Mouse (Mus musculus) mouse embryonic stem cell (cell line): Measurements from ENCODE around the gene Alkbh1.

Experiments
- in situ Hi-C, 2 experiments: fragments of 300-500 bp; cut with MboI; formaldehyde crosslinking; loops; 1 replicate in 1 of 2; 3 replicates in 1 of 2; pipeline ENCODE4 v1.14.3; 2019 to 2020; ENCODE audit warnings: low sequenced_read_pairs in 2 of 2, low pct_unique_long_range_greater_than_20kb in 1 of 2, mixed read lengths in 1 of 2; ENCODE audit not compliant: unreplicated experiment in 1 of 2

Gene Alkbh1

GRCm38 (mm10) chr12:87421708-87422507 lies 21.9 kb downstream of the Alkbh1 start:
- in situ Hi-C loops: no loop called here

DNA sequence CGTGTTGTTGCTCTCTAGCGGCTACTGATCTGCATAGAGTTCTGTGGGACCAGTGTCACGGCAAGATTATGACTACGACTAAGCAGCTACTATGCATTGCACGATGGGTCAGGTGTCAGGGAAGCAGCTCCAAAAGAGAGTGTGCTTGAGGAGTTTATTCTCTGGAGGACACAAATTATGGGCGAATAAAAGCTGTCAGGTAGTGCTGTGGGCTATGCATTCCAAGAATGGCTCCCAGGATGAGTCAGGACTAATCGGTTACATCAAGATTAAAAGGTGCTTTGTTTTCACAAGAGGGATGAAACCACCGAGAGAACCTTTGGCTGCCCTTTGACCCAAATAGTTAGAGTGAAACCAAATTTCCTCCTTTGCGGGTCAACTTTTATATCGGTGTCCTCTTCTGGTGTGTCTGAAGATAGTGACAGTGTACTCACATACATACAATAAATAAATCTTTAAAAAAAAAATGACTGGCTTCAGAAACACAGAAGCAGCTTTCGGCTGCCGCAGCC lies 23.8 kb downstream of the Alkbh1 start:
- in situ Hi-C loops: no loop called here

DNA sequence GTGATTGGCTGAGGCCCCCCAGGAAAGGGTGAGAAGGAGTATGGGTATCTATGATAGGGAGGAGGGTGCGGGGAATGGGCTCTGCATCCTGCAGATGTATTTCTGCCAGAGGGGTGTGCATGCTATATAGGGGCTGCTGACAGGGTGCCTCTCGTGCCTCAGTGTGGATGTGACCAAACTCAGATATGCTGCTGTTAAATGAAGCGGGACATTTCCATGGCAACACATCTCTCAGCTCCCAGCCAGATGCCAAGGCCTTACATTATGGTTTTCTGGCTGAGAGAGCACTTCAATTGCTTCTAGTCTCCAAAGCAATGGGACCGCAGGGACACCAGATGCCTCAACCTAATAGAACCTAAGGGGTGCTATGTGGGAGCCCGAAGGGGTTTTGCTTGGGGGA lies 24.9 kb downstream of the Alkbh1 start:
- in situ Hi-C loops: no loop called here

GRCm38 (mm10) chr12:87416690-87417089 lies 27.1 kb downstream of the Alkbh1 start:
- in situ Hi-C loops: no loop called here

DNA sequence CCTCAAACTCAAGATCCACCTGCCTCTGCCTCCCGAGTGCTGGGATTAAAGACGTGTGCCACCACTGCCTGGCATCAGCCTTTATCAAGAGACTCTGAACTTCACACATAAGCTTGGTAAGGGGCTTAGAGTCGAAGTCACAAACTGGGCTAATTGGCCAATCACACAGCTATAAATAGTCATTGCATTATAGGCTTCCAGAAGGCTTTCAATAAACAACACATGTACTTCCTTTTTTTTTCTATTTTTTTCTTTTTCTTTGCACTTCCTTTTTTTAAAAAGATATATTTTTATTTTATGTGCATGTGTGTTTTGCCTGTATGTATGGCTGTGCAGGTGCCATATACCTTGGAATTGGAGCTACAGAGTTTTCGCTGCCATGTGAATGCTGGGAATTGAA lies 28.5 kb downstream of the Alkbh1 start:
- in situ Hi-C loops: no loop called here

GRCm38 (mm10) chr12:87413179-87413790 lies 30.5 kb downstream of the Alkbh1 start:
- in situ Hi-C loops: no loop called here

DNA sequence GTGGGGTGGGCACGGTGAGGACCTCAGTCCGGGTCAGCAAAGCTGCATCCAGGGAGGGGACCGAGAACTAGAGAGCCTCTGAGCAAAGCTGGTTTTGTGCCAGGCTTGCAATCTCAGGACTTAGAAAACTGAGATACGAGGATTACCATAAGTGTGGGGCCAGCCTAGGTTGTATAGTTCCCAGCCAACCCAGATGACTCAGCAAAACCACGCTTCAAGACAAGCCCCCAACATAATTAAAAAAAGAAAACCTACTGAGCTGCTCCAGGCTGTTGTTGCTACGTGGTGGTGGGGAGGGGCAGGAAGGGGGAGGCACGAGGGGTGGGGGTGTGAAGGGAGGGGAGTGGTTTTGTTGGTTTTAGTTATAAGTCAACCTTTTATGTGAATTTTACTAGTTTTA lies 32.8 kb downstream of the Alkbh1 start:
- in situ Hi-C loops: no loop called here

GRCm38 (mm10) chr12:87409123-87409522 lies 34.7 kb downstream of the Alkbh1 start:
- in situ Hi-C loops: no loop called here

DNA sequence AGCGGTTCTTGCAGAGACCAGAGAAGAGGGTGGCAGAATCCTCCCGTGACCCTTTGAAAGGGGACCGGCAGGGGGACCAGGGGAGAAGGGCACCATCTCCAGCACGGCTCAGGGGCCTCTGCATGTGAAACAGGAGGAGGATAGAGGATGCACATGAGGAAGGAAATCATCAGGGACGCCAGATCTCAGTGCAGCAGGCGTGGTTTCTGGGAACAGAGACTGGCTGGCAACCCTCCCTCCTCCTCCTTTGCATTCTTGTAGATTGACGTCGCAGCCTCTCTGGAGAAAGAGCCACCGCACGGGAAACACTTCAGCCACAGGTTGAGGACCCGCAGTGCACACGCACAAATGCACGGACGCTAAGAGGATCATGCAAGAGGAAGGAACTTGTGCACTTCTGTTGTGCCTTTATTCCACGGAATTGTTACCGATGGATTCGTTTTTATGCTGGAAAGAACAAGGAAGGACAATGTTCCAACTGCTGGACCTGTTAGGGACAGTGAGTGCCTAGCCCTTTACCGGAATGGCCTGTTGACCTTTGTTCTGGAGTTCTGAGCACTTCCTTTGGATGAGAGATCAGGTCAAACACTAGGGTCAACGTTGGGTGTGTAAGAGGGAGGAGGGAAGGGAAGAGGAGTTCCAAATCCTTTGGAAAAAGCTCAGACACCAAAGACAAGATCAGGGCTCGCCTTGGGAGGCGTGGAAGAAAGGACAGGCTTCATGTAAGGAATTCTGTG lies 35.8 kb downstream of the Alkbh1 start:
- in situ Hi-C loops: no loop called here

- in situ Hi-C loops: no loop called here
These were observed 38.1 kb downstream of the Alkbh1 start for GRCm38 (mm10) chr12:87405721-87406120.

- in situ Hi-C loops: no loop called here
These were observed 38.7 kb downstream of the Alkbh1 start for GRCm38 (mm10) chr12:87405165-87405564.

DNA sequence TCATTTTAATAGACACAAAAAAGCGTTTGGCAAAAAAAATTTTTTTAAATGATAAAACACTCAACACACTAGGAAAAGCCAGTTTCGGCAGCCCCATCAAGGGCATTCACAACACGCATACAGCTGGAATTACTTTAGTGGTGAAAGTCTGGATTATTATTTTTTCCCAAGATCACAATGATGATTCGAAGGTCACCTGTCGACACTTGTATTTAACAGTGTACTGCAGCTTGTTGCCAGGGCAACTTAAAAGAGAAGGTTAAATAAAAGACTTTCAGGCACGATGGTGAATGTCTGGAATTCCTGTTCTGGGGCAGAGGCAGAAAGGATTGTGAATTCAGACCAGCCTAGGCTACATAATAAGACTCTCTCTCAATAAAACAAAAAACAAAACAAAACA lies 41.9 kb downstream of the Alkbh1 start:
- in situ Hi-C loops: no loop called here

GRCm38 (mm10) chr12:87399119-87399819 lies 44.5 kb downstream of the Alkbh1 start:
- in situ Hi-C loops: no loop called here

DNA sequence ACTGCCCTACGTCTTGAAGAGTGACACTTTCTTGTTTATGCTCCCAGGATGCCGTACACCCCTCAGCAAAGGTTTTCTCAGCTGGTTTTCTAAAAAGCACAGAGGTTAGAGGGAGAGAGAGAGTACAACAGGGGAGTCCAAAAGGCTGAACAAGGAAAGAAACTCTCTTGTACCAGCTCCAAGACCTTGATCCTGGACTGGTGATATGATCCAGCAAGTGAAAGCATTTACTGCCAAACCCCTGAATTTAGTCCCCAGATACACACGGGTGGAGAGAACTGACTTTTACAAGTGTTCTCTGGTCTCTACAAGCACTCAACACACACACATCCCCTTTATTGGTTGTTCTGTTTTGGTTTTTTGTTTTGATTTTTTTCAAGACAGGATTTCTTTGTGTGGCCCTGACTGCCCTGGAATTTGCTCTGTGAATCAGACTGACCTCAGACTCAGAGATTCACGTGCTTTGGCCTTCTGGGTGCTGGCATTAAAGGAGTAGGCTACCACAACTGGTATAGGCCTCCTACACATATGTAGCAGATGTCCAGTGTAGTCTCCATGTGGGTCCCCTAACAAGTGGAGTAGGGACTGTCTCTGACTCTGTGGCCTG lies 45.9 kb downstream of the Alkbh1 start:
- in situ Hi-C loops: no loop called here

GRCm38 (mm10) chr12:87397126-87397525 lies 46.7 kb downstream of the Alkbh1 start:
- in situ Hi-C loops: no loop called here

DNA sequence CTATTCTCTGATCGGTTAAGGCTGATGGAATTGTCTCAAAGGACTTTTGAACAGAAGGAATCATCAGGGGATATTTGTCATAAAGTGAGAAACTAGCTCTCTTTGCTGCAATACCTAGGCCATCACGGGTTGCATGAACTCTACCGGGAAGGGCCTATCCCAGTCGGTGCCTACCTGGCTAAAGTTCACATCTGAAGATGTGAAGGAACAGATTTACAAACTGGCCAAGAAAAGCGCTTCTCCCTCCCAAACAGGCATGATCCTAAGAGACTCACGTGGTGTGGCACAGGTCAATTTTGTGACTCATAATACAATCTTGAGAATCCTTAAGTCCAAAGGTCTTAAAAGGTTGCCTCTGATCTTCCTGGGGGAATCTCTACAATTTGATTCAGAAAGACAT lies 49.5 kb downstream of the Alkbh1 start:
- in situ Hi-C loops: no loop called here

DNA sequence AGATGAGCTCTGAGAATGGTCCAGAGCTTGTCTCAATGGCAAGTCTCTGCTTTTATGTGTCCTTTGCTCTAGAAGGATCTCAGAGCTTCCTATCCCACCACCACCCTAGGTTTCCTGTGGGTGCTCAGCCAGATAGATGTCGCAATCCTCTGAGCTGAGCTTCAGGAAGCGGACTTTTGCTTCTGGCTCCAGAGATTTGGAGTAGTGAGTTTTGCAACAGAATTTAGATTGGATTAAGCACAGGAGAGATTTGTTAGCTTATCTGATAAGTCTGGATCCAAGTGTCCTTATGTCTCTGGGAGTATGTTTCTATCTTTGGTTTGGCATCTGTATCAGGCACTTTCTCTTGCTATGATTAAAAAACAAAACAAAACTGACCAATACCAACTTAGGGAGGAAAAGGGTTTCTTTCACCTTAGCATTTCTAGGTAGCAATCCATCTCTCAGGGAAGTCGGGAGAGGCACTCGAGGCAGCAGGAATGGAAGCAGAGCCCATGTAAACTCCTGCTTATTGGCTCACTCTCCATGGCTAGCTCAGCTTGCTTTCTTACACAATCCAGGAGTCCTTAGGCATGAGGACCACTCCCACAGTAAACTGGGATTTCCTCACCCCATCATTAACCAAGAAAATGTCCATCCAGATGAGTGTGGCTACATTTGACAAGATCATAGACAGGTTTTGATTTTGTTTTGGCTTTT lies 50.2 kb downstream of the Alkbh1 start:
- in situ Hi-C loops: no loop called here

GRCm38 (mm10) chr12:87391355-87391754 lies 52.5 kb downstream of the Alkbh1 start:
- in situ Hi-C loops: no loop called here
